Mouse (Mus musculus) liver, postnatal 0 days (tissue): ENCODE data around the gene Gch1. TPM values are rescaled to one million over a fixed set of nuclear protein-coding genes. Genes with fewer than 3 reads are reported as not detected.

Experiments
- ATAC-seq: fragments of 200-750 bp; cut with Nextera tagmentation; 2 replicates; pipeline ENCODE4 v1.8.0; 2017; ENCODE audit warnings: mild to moderate bottlenecking, moderate library complexity
- DNase-seq: peaks from one replicate; pipeline ENCODE4 v3.0.0-alpha.2; 2016
- H3K27ac ChIP-seq: fragments of 300-500 bp; sonication (generic); 2 replicates; pipeline ENCODE4 v1.5.1; 2014; ENCODE audit warnings: antibody characterized with exemption, moderate library complexity, mild to moderate bottlenecking, low read depth
- H3K27me3 ChIP-seq: fragments of 300-500 bp; sonication (generic); 2 replicates; pipeline ENCODE4 v1.6.1; 2014; ENCODE audit warnings: low read length, control low read depth, mixed read lengths; ENCODE audit not compliant: insufficient read depth
- H3K36me3 ChIP-seq: fragments of 300-500 bp; sonication (generic); replicated peaks from 2 replicates; pipeline ENCODE4 v1.6.1; 2014; ENCODE audit warnings: mild to moderate bottlenecking, control low read depth, low read length, moderate library complexity, mixed read lengths; ENCODE audit not compliant: insufficient read depth
- H3K4me1 ChIP-seq: fragments of 300-500 bp; sonication (generic); 2 replicates; pipeline ENCODE4 v1.6.1; 2014; ENCODE audit warnings: antibody characterized with exemption, mild to moderate bottlenecking, control low read depth; ENCODE audit not compliant: insufficient read depth
- H3K4me2 ChIP-seq: fragments of 300-500 bp; sonication (generic); 2 replicates; pipeline ENCODE4 v1.6.1; 2014; ENCODE audit warnings: low read depth, mild to moderate bottlenecking, low read length, moderate library complexity, mixed read lengths
- H3K4me3 ChIP-seq: fragments of 300-500 bp; sonication (generic); 2 replicates; pipeline ENCODE4 v1.5.1; 2014; ENCODE audit warnings: low read depth, low read length
- H3K9ac ChIP-seq: fragments of 300-500 bp; sonication (generic); replicated peaks from 2 replicates; pipeline ENCODE4 v1.6.1; 2014; ENCODE audit warnings: mild to moderate bottlenecking, moderate library complexity
- H3K9me3 ChIP-seq: fragments of 300-500 bp; sonication (generic); 2 replicates; pipeline ENCODE4 v1.6.1; 2016; ENCODE audit warnings: mild to moderate bottlenecking, control low read depth, low read length, mixed read lengths
- CTCF ChIP-seq: sonication (generic); IDR thresholded peaks from 2 replicates; pipeline ENCODE4 v1.5.1; 2016; ENCODE audit warnings: antibody characterized with exemption, low read depth
- EP300 ChIP-seq: IDR thresholded peaks from 2 replicates; pipeline ENCODE4 v1.6.1; 2016; ENCODE audit warnings: antibody characterized with exemption, low read depth, mild to moderate bottlenecking
- WGBS: fragments of 180-500 bp; shearing (Covaris S2); extraction: QIAGEN DNeasy Blood & Tissue Kit; methylation state at CpG from one replicate; pipeline ENCODE4 v1.1.7; 2014; ENCODE audit not compliant: insufficient replicate concordance; 5-methylcytosine and 5-hydroxymethylcytosine counted together
- polyA plus RNA-seq: library from polyadenylated mRNA; unstranded; fragments of >200 nt; fragmentation: Nextera tagmentation; extraction: Ambion mirVana; gene quantifications from 2 replicates; pipeline ENCODE4 v1.2.1, GENCODE M21; 2015

Gene Gch1
- polyA plus RNA-seq, 1 experiment from 2014 or later, result 29.6 TPM

- TF ChIP-seq EP300 (no peak), CTCF (no peak)
- no peak overlapping the region for H3K27ac ChIP-seq
- WGBS, result 79% methylated on average over 5 of the region's 5 CpGs
Observed at GRCm38 (mm10) chr14:47175136-47175535, 14.1 kb downstream of the Gch1 start.

GRCm38 (mm10) chr14:47172073-47172472 lies 17.1 kb downstream of the Gch1 start:
- H3K9ac ChIP-seq, result no peak overlapping the region
- no peaks in the 10 kb centered on the region for H3K9me3 ChIP-seq
- TF ChIP-seq EP300 (no peak), CTCF (no peak)
- H3K27me3 ChIP-seq, result no peaks in the 10 kb centered on the region
- no peak overlapping the region for H3K27ac ChIP-seq
- peaks cover 5% of the 10 kb centered on the region for H3K36me3 ChIP-seq
- H3K4me2 ChIP-seq, result no peak overlapping the region
- 33% methylated on average over 5 of the region's 5 CpGs for WGBS
- no peak overlapping the region for H3K4me3 ChIP-seq
- H3K4me1 ChIP-seq, result no peaks in the 10 kb centered on the region
- DNase-seq (no peak), ATAC-seq (no peak)

More at GRCm38 (mm10) chr14:47175136-47175535, 14.1 kb downstream of the Gch1 start:
- peaks cover 3% of the 10 kb centered on the region; the same call in 1 of the 2 replicates for H3K4me1 ChIP-seq
- H3K9ac ChIP-seq, result no peak overlapping the region
- DNase-seq (no peak), ATAC-seq (no peak)
- no peaks in the 10 kb centered on the region for H3K9me3 ChIP-seq
- H3K27me3 ChIP-seq, result no peaks in the 10 kb centered on the region
- no peak overlapping the region for H3K4me3 ChIP-seq
- H3K4me2 ChIP-seq, result no peak overlapping the region
- no peaks in the 10 kb centered on the region for H3K36me3 ChIP-seq

GRCm38 (mm10) chr14:47170499-47171109 lies 18.6 kb downstream of the Gch1 start:
- no peak overlapping the region for H3K4me3 ChIP-seq
- WGBS, result 54% methylated on average over 3 of the region's 3 CpGs
- H3K4me2 ChIP-seq, result no peak overlapping the region
- H3K36me3 ChIP-seq, result peaks cover 6% of the 10 kb centered on the region
- TF ChIP-seq EP300 (peak; percentile 80), CTCF (no peak)
- ATAC-seq, result no peak
- H3K27ac ChIP-seq, result no peak overlapping the region
- no peaks in the 10 kb centered on the region for H3K4me1 ChIP-seq
- DNase-seq, result no peak
- H3K9me3 ChIP-seq, result no peaks in the 10 kb centered on the region
- H3K9ac ChIP-seq, result no peak overlapping the region
- no peaks in the 10 kb centered on the region for H3K27me3 ChIP-seq

DNA sequence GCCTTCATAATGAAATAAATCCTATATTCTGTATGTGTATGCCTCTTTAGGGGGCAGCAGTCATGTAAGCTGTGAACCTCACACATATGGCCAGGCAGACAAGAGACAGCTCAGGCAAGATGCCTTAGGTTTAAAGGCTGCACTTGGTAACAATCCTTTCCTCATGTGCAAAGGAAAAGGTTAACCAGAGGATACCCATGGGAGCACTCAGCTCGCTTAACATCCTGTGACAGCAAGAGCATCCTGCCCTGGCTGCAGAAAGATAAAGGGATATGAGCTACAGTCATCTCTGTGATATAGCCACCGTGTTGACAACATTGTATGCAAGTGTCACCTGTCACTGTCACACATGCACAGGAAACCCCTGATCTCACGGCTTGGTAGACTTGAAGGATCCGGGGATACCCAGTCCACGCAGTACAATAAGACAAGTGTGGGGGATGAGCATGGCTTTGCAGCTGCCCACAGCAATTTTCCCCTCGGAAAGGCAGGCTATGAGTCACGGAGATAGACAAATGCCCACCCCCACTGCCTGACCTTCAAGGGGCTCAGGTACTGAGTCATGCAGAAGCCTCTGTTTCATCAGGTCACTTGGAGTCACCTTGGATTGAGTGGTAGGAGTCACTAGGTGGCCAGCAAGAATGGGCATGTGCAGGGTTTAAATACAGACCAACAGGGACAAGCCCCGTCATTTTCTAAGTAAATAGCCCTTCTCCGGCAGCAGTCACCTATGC lies 19.4 kb downstream of the Gch1 start:
- Histone ChIP-seq H3K9me3 (no peaks in the 10 kb centered on the region), H3K4me2 (no peak overlapping the region), H3K27me3 (no peaks in the 10 kb centered on the region), H3K36me3 (peaks cover 9% of the 10 kb centered on the region), H3K9ac (no peak overlapping the region), H3K4me3 (no peak overlapping the region), H3K27ac (no peak overlapping the region), H3K4me1 (no peaks in the 10 kb centered on the region)
- no peak for ATAC-seq
- no peak for TF ChIP-seq CTCF
- no peak for TF ChIP-seq EP300
- no peak for DNase-seq
- WGBS, result 59% methylated on average over 9 of the region's 9 CpGs

GRCm38 (mm10) chr14:47165741-47166140 lies 23.5 kb downstream of the Gch1 start:
- Histone ChIP-seq H3K27ac (0 out of 2 replicates have a peak overlapping the region, but pooled peaks have one; percentile 29), H3K4me1 (peaks cover 2% of the 10 kb centered on the region; the same call in 1 of the 2 replicates), H3K9me3 (no peaks in the 10 kb centered on the region), H3K27me3 (no peaks in the 10 kb centered on the region), H3K9ac (no peak overlapping the region), H3K4me3 (no peak overlapping the region), H3K36me3 (peaks cover 12% of the 10 kb centered on the region), H3K4me2 (no peak overlapping the region)
- WGBS, result 72% methylated on average over 5 of the region's 5 CpGs
- ATAC-seq (no peak), DNase-seq (no peak)
- TF ChIP-seq CTCF, result no peak
- TF ChIP-seq EP300, result no peak

GRCm38 (mm10) chr14:47165117-47165516 lies 24.1 kb downstream of the Gch1 start:
- no peaks in the 10 kb centered on the region for H3K27me3 ChIP-seq
- no peak overlapping the region for H3K4me3 ChIP-seq
- ATAC-seq (no peak), DNase-seq (no peak)
- WGBS, result 51% methylated on average over 5 of the region's 5 CpGs
- no peak overlapping the region for H3K4me2 ChIP-seq
- H3K9ac ChIP-seq, result no peak overlapping the region
- peaks cover 12% of the 10 kb centered on the region for H3K36me3 ChIP-seq
- TF ChIP-seq CTCF (no peak), EP300 (no peak)
- H3K9me3 ChIP-seq, result no peaks in the 10 kb centered on the region
- H3K27ac ChIP-seq, result 0 out of 2 replicates have a peak overlapping the region, but pooled peaks have one; percentile 29
- H3K4me1 ChIP-seq, result peaks cover 2% of the 10 kb centered on the region; the same call in 1 of the 2 replicates
